Mouse (Mus musculus): ENCODE measurements around the gene C8g. TPM values are rescaled to one million over a fixed set of nuclear protein-coding genes. Genes with fewer than 3 reads are reported as not detected.

Gene C8g
- polyA plus RNA-seq (2015; fragmentation: Nextera tagmentation; extraction: Ambion mirVana) = 7.9 and 9.6 TPM in 2 replicates

DNA sequence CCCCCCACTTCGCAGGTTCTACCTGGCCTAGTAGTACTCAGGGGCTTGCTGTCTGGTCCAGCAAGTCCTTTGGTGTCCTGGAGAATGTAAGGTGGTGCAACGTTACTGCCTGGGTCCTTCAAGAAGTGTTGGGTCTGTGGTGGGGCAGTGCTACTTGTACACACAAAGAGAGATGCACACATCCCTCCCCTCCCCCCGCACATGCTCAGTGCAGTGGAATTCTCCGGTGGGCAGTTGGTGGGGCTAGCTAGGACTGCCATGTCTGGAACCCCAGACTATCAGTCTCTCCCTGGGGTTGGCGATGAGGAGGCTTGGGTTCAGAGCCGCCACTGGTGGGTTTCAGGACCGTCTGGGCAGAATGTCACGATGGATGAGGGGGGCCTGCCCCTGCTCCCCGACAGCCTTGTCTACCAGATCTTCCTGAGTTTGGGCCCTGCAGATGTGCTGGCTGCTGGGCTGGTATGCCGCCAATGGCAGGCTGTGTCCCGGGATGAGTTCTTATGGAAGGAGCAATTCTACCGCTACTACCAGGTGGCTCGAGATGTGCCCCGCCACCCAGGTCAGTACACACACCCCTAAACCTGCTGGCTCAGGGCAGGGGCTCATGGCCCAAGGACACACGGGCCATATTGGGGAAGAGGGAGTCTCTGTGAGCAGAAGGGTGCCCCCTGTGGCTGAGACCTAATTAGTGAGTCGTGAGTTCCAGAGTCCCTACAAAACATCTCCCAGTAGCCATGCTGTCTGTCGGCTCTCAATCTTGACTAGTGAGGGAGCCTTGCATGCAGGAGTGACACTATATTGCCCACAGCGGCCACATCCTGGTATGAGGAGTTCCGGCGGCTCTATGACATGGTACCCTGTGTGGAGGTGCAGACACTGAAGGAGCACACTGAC is at the start of gene C8g:
TSS of gene C8g (minus strand) at position 127 of the 894 bp plus-strand sequence.
- Histone ChIP-seq H3K9me3 (replicated peaks; ENCODE audit: low read length) (no peaks in the 10 kb centered on the region), H3K27me3 (ENCODE audit: insufficient read depth, low read length) (no peaks in the 10 kb centered on the region), H3K36me3 (ENCODE audit: insufficient read depth, low read length) (peaks cover 26% of the 10 kb centered on the region), H3K9ac (ENCODE audit: low read depth, low read length) (peak within 1 kb of the TSS; percentile 63), H3K4me2 (ENCODE audit: low read length) (peak within 1 kb of the TSS; percentile 75), H3K27ac (peak within 1 kb of the TSS; percentile 76), H3K4me1 (replicated peaks; ENCODE audit: insufficient read depth, low read length) (peaks cover 15% of the 10 kb centered on the region), H3K4me3 (replicated peaks; ENCODE audit: low read depth, low read length) (peak within 1 kb of the TSS; percentile 55)
- DNase-seq (ENCODE audit: low spot score) (no peak), ATAC-seq (replicated peaks; ENCODE audit: low FRiP score, low read depth) (no peak)
- WGBS = 74% methylated on average over 20 of the region's 20 CpGs
- TF ChIP-seq CTCF (IDR thresholded peaks at IDR 0.05; ENCODE audit: low read depth) = no peak

GRCm38 (mm10) chr2:25551186-25551585 is 49.7 kb upstream of the C8g start:
- no peaks in the 10 kb centered on the region for H3K36me3 ChIP-seq (ENCODE audit: insufficient read depth, low read length)
- H3K4me1 ChIP-seq (replicated peaks; ENCODE audit: insufficient read depth, low read length) = no peaks in the 10 kb centered on the region
- no peaks in the 10 kb centered on the region for H3K27me3 ChIP-seq (ENCODE audit: insufficient read depth, low read length)
- WGBS = 29% methylated on average over 5 of the region's 5 CpGs
- no peak overlapping the region for H3K27ac ChIP-seq
- no peaks in the 10 kb centered on the region for H3K9me3 ChIP-seq (replicated peaks; ENCODE audit: low read length)
- H3K9ac ChIP-seq (ENCODE audit: low read depth, low read length) = no peak overlapping the region
- H3K4me2 ChIP-seq (ENCODE audit: low read length) = no peak overlapping the region
- DNase-seq (ENCODE audit: low spot score) (peak; percentile 47), ATAC-seq (replicated peaks; ENCODE audit: low FRiP score, low read depth) (no peak)
- peak; percentile 83 for TF ChIP-seq CTCF (IDR thresholded peaks at IDR 0.05; ENCODE audit: low read depth)
- no peak overlapping the region for H3K4me3 ChIP-seq (replicated peaks; ENCODE audit: low read depth, low read length)

DNA sequence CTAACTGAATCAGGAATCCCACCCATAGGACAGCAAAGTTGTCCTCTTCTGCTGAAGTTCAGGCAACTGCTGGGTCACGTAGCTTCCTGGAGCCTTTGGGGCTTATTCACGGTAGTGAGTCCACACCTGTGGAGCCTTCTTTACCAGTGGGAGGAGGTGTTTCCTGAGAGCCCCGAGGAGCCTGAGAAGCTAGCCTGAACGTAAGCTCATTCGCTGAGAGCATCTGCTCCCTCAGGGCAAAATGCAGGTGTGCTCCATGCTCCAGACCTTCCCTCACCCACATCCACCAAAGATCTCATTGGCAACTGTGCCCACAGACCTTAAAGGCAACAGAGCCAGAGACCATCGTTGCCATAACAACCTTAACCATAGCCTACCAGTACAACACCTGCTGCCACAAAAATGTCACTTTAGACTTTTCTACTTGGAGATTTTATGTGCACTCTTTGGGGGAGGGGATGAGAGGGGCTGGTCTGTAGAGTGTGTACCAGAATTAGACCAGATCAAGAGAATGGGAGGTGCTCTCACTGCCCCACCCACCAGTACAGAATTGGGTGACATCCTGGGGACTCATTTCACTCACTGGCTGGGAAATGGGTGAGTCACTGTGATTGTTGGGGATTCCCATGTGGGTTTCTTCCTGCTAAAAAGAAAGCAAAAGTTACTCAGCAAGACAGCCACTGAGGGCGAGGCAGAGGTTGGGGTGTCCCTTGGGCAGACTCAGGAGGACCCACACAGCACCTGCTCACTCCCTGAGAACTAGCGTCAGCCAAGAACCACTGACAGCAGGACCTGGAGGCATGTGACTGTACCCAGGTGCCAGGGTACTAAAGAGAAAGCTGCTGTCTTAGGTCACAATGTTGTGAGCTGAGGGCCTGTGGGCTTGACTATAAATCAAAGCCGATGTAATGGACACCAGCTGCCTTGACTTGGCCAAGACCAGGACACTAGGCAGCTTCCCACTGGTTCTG is 47.8 kb upstream of the C8g start:
- 62% methylated on average over 9 of the region's 9 CpGs for WGBS

DNA sequence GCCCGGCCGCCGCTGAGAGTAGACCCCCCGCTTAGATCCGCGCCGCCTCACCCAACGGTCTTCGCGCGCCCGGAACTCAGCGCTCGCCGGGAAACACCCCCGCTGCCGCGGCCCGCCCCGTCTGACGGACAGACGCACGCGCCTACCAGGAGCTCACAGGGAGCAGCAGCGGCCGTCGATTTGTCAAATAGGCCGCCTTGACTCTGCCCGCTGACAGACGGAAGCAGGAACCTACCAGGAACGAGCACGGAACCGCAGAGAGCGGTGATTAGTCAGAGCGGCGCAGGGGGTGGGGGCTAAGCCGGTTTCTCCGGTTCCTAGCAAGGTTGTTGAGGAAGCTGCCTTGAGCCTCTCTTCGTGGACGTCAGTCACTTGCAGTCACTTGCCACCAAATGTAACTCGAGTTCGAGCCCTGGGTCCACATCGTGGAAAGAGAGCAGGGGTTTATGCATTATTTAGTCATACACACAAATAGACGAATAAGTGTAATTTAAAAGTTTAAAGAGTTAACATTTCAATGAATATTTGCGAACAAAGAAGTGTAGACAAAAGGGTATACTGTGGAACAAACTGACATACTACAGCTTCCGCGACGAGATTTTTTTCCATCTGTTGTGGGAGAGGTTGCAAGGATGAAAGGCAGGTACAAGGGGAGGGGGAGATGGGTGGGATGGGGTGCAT is 45.4 kb upstream of the C8g start, which contains the start of gene Traf2:
TSS of gene Traf2 (minus strand) at position 130 of the 681 bp plus-strand sequence.
- H3K9me3 ChIP-seq (replicated peaks; ENCODE audit: low read length) = no peaks in the 10 kb centered on the region
- ATAC-seq (replicated peaks; ENCODE audit: low FRiP score, low read depth) = peak; percentile 99
- H3K36me3 ChIP-seq (ENCODE audit: insufficient read depth, low read length) = no peaks in the 10 kb centered on the region
- H3K4me3 ChIP-seq (replicated peaks; ENCODE audit: low read depth, low read length) = peak within 1 kb of the TSS; percentile 67
- H3K27me3 ChIP-seq (ENCODE audit: insufficient read depth, low read length) = no peaks in the 10 kb centered on the region
- H3K27ac ChIP-seq = peak within 1 kb of the TSS; percentile 73
- no peak for TF ChIP-seq CTCF (IDR thresholded peaks at IDR 0.05; ENCODE audit: low read depth)
- DNase-seq (ENCODE audit: low spot score) = peak; percentile 99
- 3% methylated on average over 48 of the region's 48 CpGs for WGBS
- H3K9ac ChIP-seq (ENCODE audit: low read depth, low read length) = peak within 1 kb of the TSS; percentile 73
- H3K4me2 ChIP-seq (ENCODE audit: low read length) = peak within 1 kb of the TSS; percentile 76
- H3K4me1 ChIP-seq (replicated peaks; ENCODE audit: insufficient read depth, low read length) = 0 out of 2 replicates have a peak, but pooled peaks cover under 1% of the 10 kb centered on the region

More for the DNA sequence above, 47.8 kb upstream of the C8g start:
- ATAC-seq (replicated peaks; ENCODE audit: low FRiP score, low read depth) = no peak
- H3K4me3 ChIP-seq (replicated peaks; ENCODE audit: low read depth, low read length) = no peak overlapping the region
- no peaks in the 10 kb centered on the region for H3K36me3 ChIP-seq (ENCODE audit: insufficient read depth, low read length)
- no peak for TF ChIP-seq CTCF (IDR thresholded peaks at IDR 0.05; ENCODE audit: low read depth)
- H3K9ac ChIP-seq (ENCODE audit: low read depth, low read length) = no peak overlapping the region
- no peak for DNase-seq (ENCODE audit: low spot score)
- no peaks in the 10 kb centered on the region for H3K9me3 ChIP-seq (replicated peaks; ENCODE audit: low read length)
- no peak overlapping the region for H3K4me2 ChIP-seq (ENCODE audit: low read length)
- no peaks in the 10 kb centered on the region for H3K4me1 ChIP-seq (replicated peaks; ENCODE audit: insufficient read depth, low read length)
- no peaks in the 10 kb centered on the region for H3K27me3 ChIP-seq (ENCODE audit: insufficient read depth, low read length)
- H3K27ac ChIP-seq = no peak overlapping the region

GRCm38 (mm10) chr2:25545996-25546810 is 44.7 kb upstream of the C8g start:
- no peaks in the 10 kb centered on the region for H3K9me3 ChIP-seq (replicated peaks; ENCODE audit: low read length)
- 0 out of 2 replicates have a peak, but pooled peaks cover 5% of the 10 kb centered on the region for H3K4me1 ChIP-seq (replicated peaks; ENCODE audit: insufficient read depth, low read length)
- H3K27me3 ChIP-seq (ENCODE audit: insufficient read depth, low read length) = no peaks in the 10 kb centered on the region
- H3K9ac ChIP-seq (ENCODE audit: low read depth, low read length) = peak overlapping the region; percentile 73
- ATAC-seq (replicated peaks; ENCODE audit: low FRiP score, low read depth) (peak; percentile 59), DNase-seq (ENCODE audit: low spot score) (peak; percentile 11)
- H3K36me3 ChIP-seq (ENCODE audit: insufficient read depth, low read length) = no peaks in the 10 kb centered on the region
- H3K27ac ChIP-seq = peak overlapping the region; percentile 73
- peak overlapping the region; percentile 76 for H3K4me2 ChIP-seq (ENCODE audit: low read length)
- WGBS = 6% methylated on average over 43 of the region's 43 CpGs
- H3K4me3 ChIP-seq (replicated peaks; ENCODE audit: low read depth, low read length) = peak overlapping the region; percentile 67
- no peak for TF ChIP-seq CTCF (IDR thresholded peaks at IDR 0.05; ENCODE audit: low read depth)
